Mouse (Mus musculus) inflammation-experienced regulatory T-cells, adult 16 weeks (primary cell): ENCODE data around the gene Psmd6. TPM values are rescaled to one million over a fixed set of nuclear protein-coding genes. Genes with fewer than 3 reads are reported as not detected.

Experiments
- polyA plus RNA-seq: library from polyadenylated mRNA; unstranded; fragments of 100-300 nt; shearing (Covaris generic); gene quantifications from one replicate; pipeline ENCODE4 v1.2.1, GENCODE M21; 2017

Psmd6 gene
- 162 TPM for polyA plus RNA-seq

GRCm38 (mm10) chr14:14120230-14121096, at the start of gene Psmd6:
Psmd6 (minus strand) TSS chr14:14120984.

Other genes starting within 250 kb of the Psmd6 start
- not detected for gene Gm281, start 206.5 kb downstream of the Psmd6 start, polyA plus RNA-seq
- 7.2 TPM for gene Atxn7, start 159.5 kb downstream of the Psmd6 start, polyA plus RNA-seq
- gene Thoc7, start 159.1 kb downstream of the Psmd6 start, polyA plus RNA-seq: 146 TPM
- 0.28 TPM for gene Olfr720, start 65.9 kb upstream of the Psmd6 start, polyA plus RNA-seq
- not detected for gene Olfr31, start 201.8 kb upstream of the Psmd6 start, polyA plus RNA-seq
- 15.4 TPM for gene Il3ra, start 225.3 kb upstream of the Psmd6 start, polyA plus RNA-seq